Mouse (Mus musculus) bone marrow macrophage, adult 2 months (primary cell): ENCODE measurements around the gene Plcb2.

Experiments used
- CTCF ChIP-seq: IDR thresholded peaks from 2 replicates; pipeline ENCODE4 v1.5.1; 2012; ENCODE audit warnings: low read depth, mild to moderate bottlenecking, low read length, moderate library complexity
- POLR2A ChIP-seq: IDR thresholded peaks from 2 replicates; pipeline ENCODE4 v1.6.1; 2012; ENCODE audit warnings: mild to moderate bottlenecking, low read depth, low read length, borderline replicate concordance

- TF ChIP-seq CTCF, result no peak
- TF ChIP-seq POLR2A, result no peak
Observed at GRCm38 (mm10) chr2:118751896-118752791, 23.9 kb upstream of the Plcb2 start.
